Mouse (Mus musculus): ENCODE data around the gene Ptpre.

Gene Ptpre

DNA sequence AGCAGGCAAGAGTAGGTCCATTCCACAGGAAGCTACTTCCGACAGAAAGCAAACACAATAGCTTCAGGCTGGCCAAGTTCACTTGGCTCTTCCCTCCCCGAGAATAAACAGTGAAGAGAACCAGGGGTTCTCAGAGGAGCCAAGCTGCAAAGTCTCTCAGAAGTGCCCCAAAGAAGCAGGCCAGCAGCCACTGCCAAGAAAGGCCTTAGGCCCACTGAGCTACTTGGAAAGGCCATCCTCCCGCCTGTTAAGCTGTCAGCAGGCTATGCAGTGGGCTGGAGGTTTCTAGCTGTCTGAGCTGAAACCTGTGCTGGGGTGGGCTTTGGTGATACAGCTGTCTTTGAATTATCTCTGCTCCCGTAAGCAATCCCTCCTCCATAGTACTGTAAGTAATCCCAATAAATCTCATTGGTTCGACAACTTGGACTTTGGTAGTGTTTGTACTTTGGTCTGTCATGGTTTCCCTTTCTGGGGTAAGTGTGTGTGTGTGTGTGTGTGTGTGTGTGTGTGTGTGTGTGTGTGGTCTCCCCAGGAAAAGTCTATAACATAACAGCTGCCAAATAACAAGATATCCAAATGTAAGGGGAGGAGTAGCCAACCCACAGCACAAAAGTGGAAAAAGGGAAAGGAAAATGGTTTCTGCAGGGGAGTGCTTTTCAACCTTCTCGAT lies 186.5 kb downstream of the Ptpre start:
- no peak for DNase-seq (ENCODE audit: low spot score in 2 of 2)

- DNase-seq (ENCODE audit: low spot score in 2 of 2), result no peak
Observed at GRCm38 (mm10) chr7:135726707-135727106, 189.4 kb downstream of the Ptpre start.

DNA sequence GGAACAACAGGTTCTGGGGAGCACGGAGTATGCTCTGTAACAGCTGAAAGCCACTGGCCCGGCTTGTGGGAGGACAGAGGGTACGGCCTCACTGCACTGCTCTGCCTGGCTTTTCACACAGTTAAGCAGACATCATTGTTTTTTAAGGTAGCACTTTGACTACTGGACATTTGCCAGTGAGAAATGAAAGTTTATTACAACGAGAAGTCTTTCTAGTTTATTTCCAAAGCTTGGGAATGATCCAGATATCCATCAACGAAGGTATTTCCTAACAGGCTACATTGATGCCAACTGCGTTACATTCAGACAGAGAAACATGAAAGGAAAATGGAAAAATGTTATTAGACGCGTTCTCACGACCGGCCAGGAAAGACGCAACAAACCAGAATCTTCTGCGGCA lies 190.8 kb downstream of the Ptpre start:
- DNase-seq (ENCODE audit: low spot score in 2 of 2), result no peak

DNA sequence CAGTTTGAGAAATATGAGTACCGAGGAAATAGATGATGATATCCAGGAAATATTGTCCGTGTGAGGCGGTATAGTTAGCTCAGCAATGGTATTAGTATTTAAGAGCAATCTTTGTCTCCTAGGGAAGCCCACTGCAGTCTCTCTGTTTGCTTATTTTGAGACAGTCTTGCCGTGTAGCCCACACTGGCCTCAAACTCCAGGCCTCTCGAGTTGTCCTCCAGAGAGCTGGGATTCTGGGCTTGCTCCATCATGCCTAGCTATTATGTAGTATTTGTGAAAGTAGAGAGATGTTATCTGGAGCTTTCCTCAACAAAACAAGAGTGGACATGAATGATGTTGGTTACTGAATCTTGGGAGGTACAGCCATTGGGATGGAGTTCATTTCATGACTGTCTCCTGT lies 197.1 kb downstream of the Ptpre start:
- no peak for DNase-seq (ENCODE audit: low spot score in 2 of 2)

GRCm38 (mm10) chr7:135734911-135735646 lies 197.8 kb downstream of the Ptpre start:
- no peak for DNase-seq (ENCODE audit: low spot score in 2 of 2)
